Mouse (Mus musculus): ENCODE results near the gene A2ml1.

Gene A2ml1

GRCm38 (mm10) chr6:128549463-128550452 is 31.6 kb downstream of the A2ml1 start:
- DNase-seq = no peak

- no peak for DNase-seq
Measured at GRCm38 (mm10) chr6:128548532-128548931, 32.9 kb downstream of the A2ml1 start.

- no peak for DNase-seq
Measured at GRCm38 (mm10) chr6:128545402-128545801, 36.0 kb downstream of the A2ml1 start.

GRCm38 (mm10) chr6:128543226-128543625 is 38.2 kb downstream of the A2ml1 start:
- peak; percentile 42 for DNase-seq

- no peak for DNase-seq
Measured at GRCm38 (mm10) chr6:128535250-128535649, 46.2 kb downstream of the A2ml1 start.

- no peak for DNase-seq
Measured at GRCm38 (mm10) chr6:128533296-128533695, 48.1 kb downstream of the A2ml1 start.

- peak; percentile 7 for DNase-seq
Measured at GRCm38 (mm10) chr6:128532701-128533100, 48.7 kb downstream of the A2ml1 start.

- no peak for DNase-seq
Measured at GRCm38 (mm10) chr6:128528491-128528890, 52.9 kb downstream of the A2ml1 start.

- DNase-seq = no peak
Measured at GRCm38 (mm10) chr6:128527110-128527509, 54.3 kb downstream of the A2ml1 start.

GRCm38 (mm10) chr6:128526601-128527000 is 54.8 kb downstream of the A2ml1 start, which contains the start of gene Pzp:
Gene Pzp (minus strand): TSS chr6:128526720.
- no peak for DNase-seq

GRCm38 (mm10) chr6:128525801-128526200 is 55.6 kb downstream of the A2ml1 start:
- DNase-seq = no peak

GRCm38 (mm10) chr6:128523360-128523759 is 58.0 kb downstream of the A2ml1 start:
- DNase-seq = no peak

- no peak for DNase-seq
Measured at GRCm38 (mm10) chr6:128519159-128519558, 62.2 kb downstream of the A2ml1 start.

- DNase-seq = no peak
Measured at GRCm38 (mm10) chr6:128505676-128506236, 75.7 kb downstream of the A2ml1 start.

GRCm38 (mm10) chr6:128504743-128505142 is 76.7 kb downstream of the A2ml1 start:
- DNase-seq = no peak

GRCm38 (mm10) chr6:128495346-128495745 is 86.1 kb downstream of the A2ml1 start:
- no peak for DNase-seq

GRCm38 (mm10) chr6:128494646-128495331 is 86.6 kb downstream of the A2ml1 start:
- peak; percentile 31 for DNase-seq

- no peak for DNase-seq
Measured at GRCm38 (mm10) chr6:128491916-128492315, 89.5 kb downstream of the A2ml1 start.

GRCm38 (mm10) chr6:128490141-128490540 is 91.3 kb downstream of the A2ml1 start:
- no peak for DNase-seq
